Mouse (Mus musculus): ENCODE measurements at regions not wholly inside any gene's neighbourhood (a gene's known extent, or its start where the extent isn't known, plus 50 kb on each side); places are given as distances from the start of the nearest gene placed in this dataset.

DNA sequence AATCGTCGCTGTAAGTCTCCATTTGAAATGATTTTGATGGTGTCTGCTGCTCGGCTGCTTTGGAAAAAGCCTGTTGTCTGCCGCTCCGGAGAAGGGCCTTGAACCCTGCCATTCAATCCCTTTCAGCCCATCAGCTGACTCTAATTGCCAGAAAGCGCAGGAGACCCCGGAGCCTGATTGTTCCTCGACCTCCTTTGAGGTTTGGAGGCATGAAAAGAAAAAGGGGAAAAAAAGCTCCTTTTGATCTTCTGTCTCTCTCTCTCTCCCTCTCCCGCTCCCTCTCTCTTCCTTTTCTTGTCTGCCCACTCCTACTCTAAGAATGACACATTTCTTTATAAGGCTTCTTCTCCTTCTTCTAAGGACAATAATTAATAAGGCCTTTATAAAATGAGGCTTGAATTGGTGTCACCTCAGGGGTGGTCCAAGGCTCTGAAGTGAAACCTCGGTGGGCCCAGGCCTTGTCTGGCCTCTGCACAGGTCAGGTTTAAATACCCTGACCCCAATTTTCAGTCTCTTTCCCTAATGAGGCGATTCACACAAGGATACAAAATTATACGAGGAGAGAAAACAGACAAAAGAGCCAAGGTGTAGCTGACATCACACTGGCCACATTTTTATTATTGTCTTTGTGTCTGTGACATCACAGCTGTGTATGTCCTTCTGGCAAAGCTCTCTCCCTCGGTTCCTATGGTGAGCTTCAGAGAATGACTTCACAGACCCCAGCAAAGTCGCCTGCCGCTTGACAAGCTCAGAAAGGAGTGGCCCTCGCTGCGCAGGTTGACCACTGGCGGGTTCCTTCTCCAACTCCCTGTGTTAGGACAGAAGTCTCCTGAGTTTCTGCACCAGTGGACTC lies 787.4 kb downstream of the Nr2f2 start:
- DNase-seq (ENCODE audit: low spot score in 2 of 2) = no peak

DNA sequence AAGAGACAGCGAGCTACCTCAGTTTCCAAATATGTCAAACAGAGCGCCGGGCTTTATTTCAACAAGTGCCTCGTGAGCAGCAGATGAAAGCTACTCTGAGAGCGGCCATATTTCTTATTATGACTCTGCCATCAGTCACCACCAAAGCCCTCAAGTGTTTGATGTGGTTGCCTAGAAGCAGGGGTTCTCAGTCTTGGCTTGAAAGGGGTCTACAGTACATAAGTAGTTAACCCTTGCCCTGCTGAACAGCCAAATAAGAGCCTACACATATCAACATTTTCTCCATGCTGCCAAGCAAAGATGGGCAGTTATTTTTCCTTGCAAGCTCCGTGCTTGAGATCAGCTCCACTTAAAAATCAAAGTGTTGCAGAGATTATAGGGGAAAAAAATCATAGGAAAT lies 788.8 kb downstream of the Nr2f2 start:
- no peak for DNase-seq (ENCODE audit: low spot score in 2 of 2)

DNA sequence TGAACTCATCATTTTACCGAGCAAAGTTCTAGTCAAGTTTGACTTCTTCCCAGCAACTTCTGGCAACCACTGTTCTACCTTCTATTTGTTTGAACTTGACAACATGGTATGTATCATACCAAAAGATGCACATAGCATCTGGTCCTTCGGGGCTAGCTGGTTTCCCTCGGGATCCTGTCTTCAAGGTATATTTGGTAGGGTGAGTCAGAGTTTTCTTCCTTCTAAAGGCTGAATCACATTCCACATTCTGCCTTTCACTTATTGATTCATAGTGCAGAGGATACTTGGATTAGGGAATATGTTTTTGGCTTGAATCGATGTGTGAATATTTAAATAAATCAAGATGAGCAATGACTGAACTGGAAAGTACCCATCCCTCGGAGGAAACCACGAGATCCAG lies 789.9 kb downstream of the Nr2f2 start:
- DNase-seq (ENCODE audit: low spot score in 2 of 2) = no peak

DNA sequence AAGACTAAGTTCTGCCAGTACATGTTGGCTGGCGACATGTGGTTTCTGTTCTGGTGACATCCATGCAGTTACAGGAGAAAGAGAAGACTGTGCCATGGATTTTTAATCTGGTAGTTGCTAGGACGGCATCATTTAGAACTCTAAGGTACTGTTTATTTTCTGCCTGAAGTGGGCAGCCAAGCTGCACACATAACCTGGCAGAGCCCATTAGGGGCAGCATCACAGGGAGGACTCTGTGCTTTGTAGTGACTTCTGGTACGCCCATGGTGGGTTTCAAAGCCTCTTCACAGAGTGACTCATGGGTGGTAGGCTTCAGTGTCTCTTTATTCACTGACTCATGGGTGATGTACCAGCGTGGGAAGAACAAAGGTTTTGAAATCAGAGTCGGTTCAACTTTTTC lies 792.8 kb downstream of the Nr2f2 start:
- DNase-seq (ENCODE audit: low spot score in 2 of 2) = no peak

DNA sequence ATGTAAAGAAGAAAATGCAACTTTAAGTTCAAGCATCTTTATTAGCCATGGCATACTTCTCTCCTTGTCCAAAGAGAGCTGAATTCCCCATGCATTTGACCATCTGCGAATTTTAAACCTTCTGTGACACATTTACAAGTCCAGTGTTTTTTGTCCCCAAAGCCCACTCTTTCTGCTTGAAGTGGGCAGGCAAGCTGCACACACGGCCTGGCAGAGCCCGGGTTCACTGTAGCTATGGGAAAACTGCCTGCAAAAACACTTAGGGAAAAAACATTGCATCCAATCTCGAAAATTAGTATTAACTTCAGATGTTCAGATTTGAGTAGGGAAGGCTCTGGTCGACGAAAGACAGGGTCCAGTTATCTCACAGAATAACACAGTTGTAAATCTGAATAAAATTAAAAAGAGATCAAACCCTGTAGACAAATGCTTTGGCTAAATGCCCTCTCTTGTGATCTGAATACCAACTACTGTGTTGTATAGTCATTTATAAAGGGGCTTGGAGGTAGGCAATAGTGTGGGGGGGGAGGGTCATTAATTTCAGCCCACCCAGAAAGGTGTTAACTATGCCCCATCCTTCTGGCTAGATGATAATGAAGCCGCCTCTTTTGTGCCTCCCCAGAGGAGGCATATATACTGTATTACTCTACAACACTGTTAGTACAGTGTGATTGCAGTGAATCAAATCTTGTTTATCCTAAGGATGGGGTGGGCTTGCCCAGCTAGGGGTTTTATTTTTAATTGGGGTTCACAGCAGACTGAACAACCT lies 793.7 kb downstream of the Nr2f2 start:
- DNase-seq (ENCODE audit: low spot score in 2 of 2) = no peak

DNA sequence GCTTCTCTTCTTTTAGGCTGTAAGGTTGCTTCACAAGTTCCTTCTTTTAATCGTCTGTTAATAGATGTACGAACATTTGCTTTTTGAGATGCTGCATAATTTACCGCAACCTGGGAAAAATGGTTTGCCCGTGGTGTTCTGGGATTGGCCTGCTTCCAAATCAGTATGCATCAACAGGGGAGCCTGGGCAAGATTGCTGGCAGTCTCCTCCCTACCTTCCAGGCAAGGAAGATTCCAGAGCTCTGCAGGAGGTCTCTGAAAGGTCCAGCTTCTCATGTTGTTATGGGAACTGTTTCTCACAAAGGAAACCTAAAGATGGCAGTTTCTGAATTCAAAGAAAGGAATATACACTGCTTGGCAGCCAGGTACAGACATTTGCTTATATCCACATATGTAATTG lies 799.6 kb downstream of the Nr2f2 start:
- no peak for DNase-seq (ENCODE audit: low spot score in 2 of 2)

DNA sequence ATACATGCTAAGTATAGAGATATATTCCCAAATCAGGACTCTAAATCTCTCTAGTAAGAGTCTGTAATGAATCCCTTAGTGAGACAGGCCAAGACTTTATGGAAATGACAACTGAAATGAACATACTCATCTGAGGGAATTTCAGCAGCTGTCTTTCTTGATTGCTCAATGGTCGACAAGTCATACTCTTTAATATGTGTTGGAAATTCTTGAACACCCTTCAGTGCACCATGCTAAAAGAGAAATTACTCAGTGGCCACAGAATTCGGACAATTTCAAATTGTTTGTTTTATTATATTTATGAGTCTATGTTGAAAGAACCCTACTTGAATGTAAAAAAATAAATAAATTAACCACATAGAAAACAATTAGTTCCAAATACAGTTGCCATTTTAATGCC lies 802.1 kb downstream of the Nr2f2 start:
- DNase-seq (ENCODE audit: low spot score in 2 of 2) = no peak

DNA sequence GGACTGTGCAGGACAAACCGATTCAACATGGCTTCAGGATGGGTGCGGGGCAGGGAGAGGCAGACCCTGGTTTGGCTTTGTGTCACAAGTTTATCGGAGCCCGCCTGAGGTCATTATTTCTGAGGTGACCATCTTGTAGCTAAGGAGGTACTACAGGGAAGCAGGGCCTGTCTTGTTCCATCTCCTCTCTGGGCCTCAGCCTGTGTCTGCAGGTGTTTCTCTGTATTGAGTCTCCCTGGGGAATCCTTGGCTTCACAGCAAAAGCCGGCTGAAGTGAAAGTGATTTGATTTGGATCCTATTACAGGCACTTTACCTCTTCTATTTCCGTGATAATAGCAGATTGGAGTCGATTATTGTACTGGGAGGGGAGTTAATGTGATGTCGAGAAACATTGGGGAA lies 805.7 kb upstream of the Arrdc4 start:
- no peak for DNase-seq (ENCODE audit: low spot score in 2 of 2)

DNA sequence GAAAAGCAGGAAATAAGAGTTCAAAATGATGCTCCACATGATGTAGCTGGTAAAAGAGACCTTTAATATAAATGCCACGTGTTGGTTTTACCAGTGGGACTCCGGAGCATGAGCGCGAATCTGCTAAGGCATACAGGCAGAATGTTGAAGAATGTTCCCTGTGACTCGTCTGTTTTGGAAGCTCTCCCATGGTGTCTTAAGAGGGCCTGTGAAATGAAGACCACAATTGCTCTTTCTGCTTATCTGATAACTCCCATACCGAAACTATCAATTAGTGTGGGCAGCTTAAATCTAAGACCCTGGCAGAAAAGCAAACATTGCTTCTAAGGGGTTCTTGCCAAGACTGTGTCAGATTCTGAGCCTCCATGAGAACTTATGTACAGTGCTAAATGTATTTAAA lies 804.9 kb upstream of the Arrdc4 start:
- no peak for DNase-seq (ENCODE audit: low spot score in 2 of 2)

DNA sequence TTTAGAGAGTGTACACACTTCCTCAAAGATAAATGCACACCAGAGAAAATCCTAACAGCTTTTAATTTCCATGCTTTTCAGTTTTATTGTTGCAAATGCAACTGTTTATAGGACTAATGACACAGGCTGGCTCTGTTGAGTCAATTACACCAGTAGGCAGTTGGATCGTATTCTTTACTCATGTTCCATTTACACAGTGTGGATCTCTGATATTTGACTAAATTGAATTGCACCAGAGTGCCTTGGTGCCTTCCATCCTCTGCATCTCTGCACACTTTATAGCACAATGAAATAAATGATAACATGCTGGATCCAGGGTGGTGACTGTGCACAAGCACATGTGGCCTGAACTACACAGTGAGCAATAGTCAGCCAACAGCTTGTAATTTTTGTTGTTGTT lies 787.0 kb upstream of the Arrdc4 start:
- no peak for DNase-seq (ENCODE audit: low spot score in 2 of 2)

DNA sequence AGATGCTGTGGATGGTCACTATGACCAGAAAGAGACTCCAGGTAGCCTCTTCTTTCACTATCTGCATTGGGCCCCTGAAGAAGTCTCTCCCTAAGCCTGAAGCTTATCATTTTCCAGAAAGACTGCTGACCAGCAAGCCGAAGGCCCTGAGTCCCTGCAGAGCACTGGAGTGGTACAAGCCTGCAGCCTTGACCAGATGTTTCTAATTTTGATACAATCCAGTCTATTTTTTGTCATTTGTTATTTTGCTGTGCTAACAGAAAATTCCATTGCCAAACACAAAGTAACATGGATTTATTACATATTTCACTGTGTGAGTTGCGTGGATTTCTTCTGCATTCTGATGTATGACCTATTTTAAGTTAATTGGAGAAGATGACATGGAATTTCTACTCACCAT lies 764.9 kb upstream of the Arrdc4 start:
- no peak for DNase-seq (ENCODE audit: low spot score in 2 of 2)

DNA sequence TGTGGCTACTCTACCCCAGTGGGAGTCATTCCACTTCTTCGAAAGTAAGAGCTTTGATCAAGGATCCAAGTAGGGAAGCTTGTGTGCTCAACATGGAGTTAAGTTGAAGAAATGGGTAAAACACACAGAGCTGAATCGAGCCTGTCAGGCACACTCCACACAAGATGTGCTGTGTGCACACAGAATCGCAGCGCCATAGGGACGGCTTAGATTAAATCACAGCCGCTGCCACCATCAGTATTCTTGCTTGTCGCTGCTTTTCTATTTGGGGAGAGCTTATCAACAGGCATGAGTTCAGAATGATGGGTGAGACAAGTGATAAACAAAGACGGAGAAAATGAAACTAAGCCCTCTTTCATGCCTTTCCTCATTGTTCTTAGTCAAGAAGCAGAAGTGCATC lies 761.3 kb upstream of the Arrdc4 start:
- no peak for DNase-seq (ENCODE audit: low spot score in 2 of 2)

DNA sequence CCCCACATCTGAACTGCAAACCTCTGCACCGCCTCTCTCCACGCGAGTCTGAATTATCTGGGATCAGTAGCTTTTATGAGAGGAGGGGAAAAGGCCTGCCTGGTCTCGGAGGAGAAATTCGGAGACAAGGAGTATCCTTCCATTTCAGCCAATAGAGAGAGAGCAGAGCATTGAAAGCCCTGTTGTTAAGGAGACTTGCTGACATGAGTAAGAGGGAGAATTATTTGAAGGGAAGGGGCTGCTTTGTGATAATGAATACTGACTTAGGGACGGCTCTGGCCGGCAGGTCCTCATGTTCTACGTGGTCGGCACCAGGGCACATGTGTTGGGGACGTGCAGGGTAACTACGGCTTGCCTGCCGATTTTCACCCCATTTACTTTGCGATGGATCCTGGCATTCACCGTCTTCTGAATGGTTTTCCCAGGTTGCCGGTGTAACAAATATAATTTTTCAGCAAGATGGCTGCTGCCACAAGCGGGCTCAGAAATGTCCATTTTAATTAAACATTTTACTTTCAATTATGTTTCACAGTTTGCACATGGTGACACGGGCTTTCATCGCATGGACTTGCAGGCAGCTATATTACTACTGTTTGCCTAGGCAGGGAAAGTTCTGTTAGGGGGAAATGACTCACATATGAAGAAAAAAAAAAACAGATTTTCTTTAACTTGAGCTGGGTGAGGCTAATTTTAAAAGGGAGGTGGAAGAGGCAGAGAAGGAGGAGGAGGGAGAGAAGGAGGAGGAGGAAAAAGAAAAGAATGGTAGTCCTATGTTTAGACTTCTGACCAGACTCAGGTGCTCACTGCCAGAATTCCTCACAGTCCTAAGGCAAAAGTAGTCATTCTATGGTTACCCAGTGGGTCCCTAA lies 744.3 kb upstream of the Arrdc4 start:
- DNase-seq (ENCODE audit: low spot score in 2 of 2) = no peak

DNA sequence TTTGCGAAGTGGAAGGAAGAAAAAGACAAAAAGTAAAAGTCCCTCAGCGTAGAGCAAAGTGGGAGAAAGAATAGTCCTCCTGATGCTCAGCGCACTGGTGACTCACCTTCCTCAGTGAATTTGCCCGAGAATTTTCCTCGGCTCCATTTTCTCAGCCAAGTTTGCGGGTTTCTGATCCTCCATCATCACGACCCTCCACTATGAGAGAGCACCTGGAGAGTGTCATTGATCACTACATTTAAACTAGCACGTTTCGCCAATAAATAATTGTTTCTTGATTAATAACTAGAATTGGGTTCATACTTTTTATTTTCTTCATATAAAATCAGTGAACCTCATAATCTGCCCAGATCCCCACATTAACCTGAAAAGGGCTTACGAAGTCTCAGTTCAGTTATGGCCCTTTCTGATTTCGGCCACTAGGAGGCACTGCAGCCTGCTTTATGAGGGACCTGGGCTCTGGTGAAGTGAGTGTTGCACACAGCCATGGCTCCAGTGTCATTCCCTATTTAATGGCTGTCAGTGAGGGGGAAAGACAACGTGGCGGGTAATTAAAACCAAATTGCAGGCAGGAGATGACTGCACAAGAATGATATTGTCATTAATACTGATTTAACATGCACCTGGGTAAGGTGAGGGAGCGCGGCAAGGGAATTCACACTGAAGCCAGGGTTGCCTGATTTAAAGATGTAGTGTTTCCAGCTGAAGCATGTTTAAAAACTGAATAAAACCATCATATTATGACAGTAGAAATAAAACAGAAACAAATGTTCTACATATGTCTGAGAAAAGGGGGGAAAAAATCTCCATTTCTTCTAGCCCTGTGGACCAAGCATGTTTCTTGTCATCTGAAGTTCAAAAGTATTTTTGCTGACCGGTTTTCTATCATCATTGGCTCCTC lies 741.8 kb upstream of the Arrdc4 start:
- peak; percentile 22 to 70 for DNase-seq (ENCODE audit: low spot score in 2 of 2)

DNA sequence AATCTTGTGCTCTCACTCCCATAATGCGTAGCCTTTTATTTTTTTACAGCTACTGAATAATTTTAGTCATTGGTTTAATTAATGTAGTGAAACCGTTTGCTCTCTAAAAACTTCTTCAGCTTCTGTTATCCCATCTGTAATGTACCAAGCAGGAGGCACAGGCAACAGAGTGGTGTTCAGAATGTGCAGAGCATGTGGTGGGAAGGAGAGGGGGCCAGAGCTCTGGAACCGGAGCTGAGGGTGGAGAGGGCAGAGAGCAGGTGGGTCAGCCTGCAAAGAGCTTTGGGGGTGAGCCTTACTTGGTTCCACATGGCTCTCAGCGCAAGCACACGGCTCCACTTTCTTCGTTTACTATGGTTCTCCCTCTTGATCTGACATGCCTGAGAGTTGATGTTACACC lies 739.6 kb upstream of the Arrdc4 start:
- no peak for DNase-seq (ENCODE audit: low spot score in 2 of 2)

DNA sequence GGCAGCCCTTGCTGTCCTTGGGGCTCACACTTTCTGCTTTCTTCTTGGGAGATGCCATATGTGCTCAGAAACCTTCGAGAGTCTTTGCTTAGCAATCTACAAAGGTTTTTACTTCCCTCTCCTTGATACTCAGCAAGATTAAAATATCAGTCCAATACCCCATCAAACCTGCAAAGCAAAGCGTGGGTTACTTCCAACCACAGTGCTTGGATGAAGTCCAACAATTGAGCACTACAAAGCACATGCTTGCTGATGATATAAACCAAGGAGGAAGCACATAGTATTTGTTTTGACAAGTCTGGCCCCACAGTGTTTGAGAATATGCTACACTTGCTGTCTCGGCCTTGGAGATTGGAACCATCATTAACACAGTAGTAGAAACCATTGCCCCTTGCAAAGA lies 738.1 kb upstream of the Arrdc4 start:
- DNase-seq (ENCODE audit: low spot score in 2 of 2) = no peak

DNA sequence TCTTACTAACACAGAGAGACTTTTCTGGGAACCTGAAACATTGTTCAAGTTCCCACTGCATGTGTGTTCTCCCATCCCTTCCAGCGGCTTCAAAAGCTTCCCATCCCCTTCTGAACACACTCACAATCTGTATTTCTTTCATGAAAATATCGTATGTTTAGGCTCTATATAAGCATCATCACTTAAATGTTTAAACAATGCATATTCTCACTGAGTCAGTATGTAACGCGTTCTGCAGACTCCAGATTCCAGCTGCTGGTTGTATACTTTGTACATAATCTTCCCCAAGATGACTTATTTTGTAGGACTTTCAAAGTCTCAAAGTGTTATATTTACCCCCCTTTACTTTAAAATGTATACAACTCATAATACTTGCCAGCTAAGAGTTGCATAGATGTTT lies 735.5 kb upstream of the Arrdc4 start:
- no peak for DNase-seq (ENCODE audit: low spot score in 2 of 2)

Data from frontal cortex, postnatal 10 days (tissue).